Mouse (Mus musculus): Measurements from ENCODE around the gene Rnf144a. TPM values are rescaled to one million over a fixed set of nuclear protein-coding genes. Genes with fewer than 3 reads are reported as not detected.

Gene Rnf144a
- 26.2 and 27.4 TPM in 2 replicates for polyA plus RNA-seq (2012; rRNA removed)

GRCm38 (mm10) chr12:26415104-26415771, at the start of gene Rnf144a:
Rnf144a (minus strand) TSS chr12:26415254.

GRCm38 (mm10) chr12:26456028-26456698, 41.1 kb upstream of the Rnf144a start, which contains the start of gene Rsad2:
Rsad2 (minus strand) TSS chr12:26456452.

Other genes with a start within 250 kb of the Rnf144a start
- 2.1 and 3.8 TPM in 2 replicates for gene Rsad2, start 41.2 kb upstream of the Rnf144a start, polyA plus RNA-seq (2012; rRNA removed)
- gene Cmpk2, start 54.0 kb upstream of the Rnf144a start, polyA plus RNA-seq (2012; rRNA removed) = 7.0 and 8.2 TPM in 2 replicates

All from central nervous system, embryonic 14 days (tissue).